Mouse (Mus musculus): ENCODE data around the gene Wdr83os.
A peak's percentile ranks its signal among the peaks of the same experiment; 100 is the strongest.
"Not testable (repeated sequence)": the region's sequence is repeated elsewhere in the genome, so short reads cannot be mapped to it uniquely, and the experiment has no call there.

The Wdr83os gene

GRCm38 (mm10) chr8:85073041-85073612 is 7.4 kb upstream of the Wdr83os start:
- no peak for DNase-seq (ENCODE audit: low spot score)

- no peak for DNase-seq (ENCODE audit: low spot score)
Observed at GRCm38 (mm10) chr8:85074167-85074566, 6.4 kb upstream of the Wdr83os start.

- DNase-seq (ENCODE audit: low spot score), result no peak
Observed at GRCm38 (mm10) chr8:85074617-85075016, 5.9 kb upstream of the Wdr83os start.

GRCm38 (mm10) chr8:85076001-85076400 is 4.5 kb upstream of the Wdr83os start:
- peak; percentile 53 for DNase-seq (ENCODE audit: low spot score)

GRCm38 (mm10) chr8:85076993-85077392 is 3.5 kb upstream of the Wdr83os start:
- peak; percentile 85 for DNase-seq (ENCODE audit: low spot score)

- no peak for DNase-seq (ENCODE audit: low spot score)
Observed at GRCm38 (mm10) chr8:85080214-85080531, 367 bp upstream of the Wdr83os start.

- peak; percentile 54 for DNase-seq (ENCODE audit: low spot score)
Observed at GRCm38 (mm10) chr8:85081216-85081555, 646 bp downstream of the Wdr83os start, which contains the start of gene Wdr83. Gene Wdr83 (minus strand): TSS chr8:85081306.

GRCm38 (mm10) chr8:85082169-85082568 is 1.6 kb downstream of the Wdr83os start:
- not testable (repeated sequence) for DNase-seq (ENCODE audit: low spot score)

GRCm38 (mm10) chr8:85083108-85083813 is 2.7 kb downstream of the Wdr83os start, which contains the start of gene Man2b1:
Gene Man2b1 (plus strand): TSS chr8:85083270.
- DNase-seq (ENCODE audit: low spot score), result peak; percentile 84

- DNase-seq (ENCODE audit: low spot score), result no peak
Observed at GRCm38 (mm10) chr8:85084633-85085032, 4.1 kb downstream of the Wdr83os start.

GRCm38 (mm10) chr8:85086238-85086637 is 5.7 kb downstream of the Wdr83os start:
- DNase-seq (ENCODE audit: low spot score), result no peak

- DNase-seq (ENCODE audit: low spot score), result no peak
Observed at GRCm38 (mm10) chr8:85088771-85089170, 8.2 kb downstream of the Wdr83os start.

- DNase-seq (ENCODE audit: low spot score), result no peak
Observed at GRCm38 (mm10) chr8:85090856-85091255, 10.3 kb downstream of the Wdr83os start.

- DNase-seq (ENCODE audit: low spot score), result no peak
Observed at GRCm38 (mm10) chr8:85091526-85092090, 11.1 kb downstream of the Wdr83os start.

GRCm38 (mm10) chr8:85095051-85095450 is 14.5 kb downstream of the Wdr83os start:
- DNase-seq (ENCODE audit: low spot score), result no peak

GRCm38 (mm10) chr8:85095566-85095965 is 15.0 kb downstream of the Wdr83os start:
- no peak for DNase-seq (ENCODE audit: low spot score)

GRCm38 (mm10) chr8:85096196-85096595 is 15.7 kb downstream of the Wdr83os start:
- no peak for DNase-seq (ENCODE audit: low spot score)

GRCm38 (mm10) chr8:85096850-85097249 is 16.3 kb downstream of the Wdr83os start:
- DNase-seq (ENCODE audit: low spot score), result no peak

GRCm38 (mm10) chr8:85100076-85100665 is 19.6 kb downstream of the Wdr83os start:
- DNase-seq (ENCODE audit: low spot score), result no peak

GRCm38 (mm10) chr8:85113241-85113640 is 32.7 kb downstream of the Wdr83os start:
- no peak for DNase-seq (ENCODE audit: low spot score)

GRCm38 (mm10) chr8:85115501-85115900 is 35.0 kb downstream of the Wdr83os start:
- no peak for DNase-seq (ENCODE audit: low spot score)

GRCm38 (mm10) chr8:85116984-85117383 is 36.4 kb downstream of the Wdr83os start:
- no peak for DNase-seq (ENCODE audit: low spot score)

All from c-Kit-positive CD71-positive TER-119-positive erythroid progenitor cells, embryonic 14.5 days (primary cell).